Mouse (Mus musculus) macrophage (primary cell): Measurements from ENCODE around the gene Slc38a6. TPM values are rescaled to one million over a fixed set of nuclear protein-coding genes. Genes with fewer than 3 reads are reported as not detected.

Experiments
- H3K27ac ChIP-seq: fragments of 350-480 bp; formaldehyde crosslinking; 2 replicates; pipeline ENCODE4 v1.9.0; 2021
- H3K36me3 ChIP-seq: fragments of 350-480 bp; formaldehyde crosslinking; 2 replicates; pipeline ENCODE4 v1.9.0; 2021; ENCODE audit errors: inconsistent target
- H3K4me3 ChIP-seq: fragments of 350-480 bp; formaldehyde crosslinking; 2 replicates; pipeline ENCODE4 v1.9.0; 2021; ENCODE audit errors: inconsistent target
- H3K79me2 ChIP-seq: fragments of 350-480 bp; formaldehyde crosslinking; 2 replicates; pipeline ENCODE4 v1.9.0; 2021; ENCODE audit errors: inconsistent target
- WGBS: methylation state at CpG from one replicate; pipeline ENCODE4 v1.1.7; 2026; ENCODE audit warnings: inconsistent platforms; ENCODE audit not compliant: missing documents; 5-methylcytosine and 5-hydroxymethylcytosine counted together
- polyA plus RNA-seq: library from polyadenylated mRNA; stranded (reverse); fragments of 250-400 nt; gene quantifications from 3 replicates; pipeline ENCODE4 v1.2.4, GENCODE M21; 2018; ENCODE audit warnings: inconsistent platforms

Gene Slc38a6
- polyA plus RNA-seq, 1 experiment from 2014 or later: 40.6 TPM

DNA sequence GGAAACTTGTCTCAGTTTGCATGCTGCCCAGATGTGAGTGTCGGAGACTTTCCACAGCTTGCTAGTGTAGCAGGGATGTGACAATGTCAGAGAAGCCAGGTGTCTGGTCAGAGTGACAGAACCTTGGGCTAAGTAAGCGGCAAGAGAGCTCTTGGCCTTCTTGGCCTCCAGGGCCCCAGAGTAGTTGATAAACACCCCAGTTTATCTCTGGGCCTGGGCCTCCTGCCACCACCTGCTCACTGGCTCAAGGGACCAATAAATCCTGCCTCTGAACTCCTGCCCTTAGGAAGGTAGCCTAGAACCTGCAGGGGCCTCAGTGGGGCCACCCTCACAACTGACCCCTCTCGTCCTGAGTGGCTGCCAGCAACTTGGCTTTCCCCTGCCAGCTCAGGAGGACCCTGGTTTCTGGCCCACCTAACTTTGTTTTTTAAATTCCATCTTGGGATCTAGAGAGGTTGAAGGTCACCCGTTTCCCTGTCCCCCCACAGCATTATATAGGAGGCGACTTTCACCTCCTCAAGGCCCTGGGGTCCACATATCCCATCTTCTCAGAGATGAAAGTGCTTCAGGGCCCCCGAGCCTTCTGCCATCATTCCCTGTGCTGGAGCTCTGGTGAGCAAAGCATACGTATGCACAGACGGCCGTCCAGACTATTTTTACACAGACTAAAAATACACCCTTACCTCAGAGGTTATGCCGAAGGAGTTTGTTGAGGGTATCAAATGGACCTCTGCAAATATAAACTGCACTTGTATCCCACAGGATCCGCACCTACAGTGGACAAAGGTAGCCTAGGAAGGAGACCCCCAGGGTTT, 116.5 kb downstream of the Slc38a6 start:
- WGBS: 90% methylated on average over 10 of the region's 11 CpGs
- Histone ChIP-seq H3K36me3 (no peaks in the 10 kb centered on the region), H3K27ac (no peak overlapping the region), H3K4me3 (no peak overlapping the region), H3K79me2 (no peaks in the 10 kb centered on the region)

Other genes starting within 250 kb of the Slc38a6 start
- 0.09 TPM in 1 of 3 replicates, not detected in the others for gene Six1, start 232.9 kb upstream of the Slc38a6 start, polyA plus RNA-seq
- gene Six4, start 173.3 kb upstream of the Slc38a6 start, polyA plus RNA-seq: not detected in 3 replicates
- 9.9 to 13.5 TPM (median 12.3 TPM) in 3 replicates for gene Mnat1, start 163.1 kb upstream of the Slc38a6 start, polyA plus RNA-seq
- gene Trmt5, start 69 bp upstream of the Slc38a6 start, polyA plus RNA-seq: 7.6 to 12.3 TPM (median 10.2 TPM) in 3 replicates